Mouse (Mus musculus) liver, adult 2 months (tissue): ENCODE results near the gene Slc22a23. TPM values are rescaled to one million over a fixed set of nuclear protein-coding genes. Genes with fewer than 3 reads are reported as not detected.

ENCODE experiments used
- DNase-seq: peaks from one replicate; pipeline ENCODE4 v3.0.0-alpha.2; 2011; ENCODE audit warnings: low read depth, low spot score; ENCODE audit errors: extremely low read depth
- H3K27ac ChIP-seq: fragments of 200-500 bp; replicated peaks from 2 replicates; pipeline ENCODE4 v1.5.1; 2012; ENCODE audit warnings: low read depth, mild to moderate bottlenecking, control low read depth, inconsistent platforms, low read length; ENCODE audit not compliant: insufficient read depth
- H3K27me3 ChIP-seq: fragments of 200-500 bp; 2 replicates; pipeline ENCODE4 v1.6.1; 2012; ENCODE audit warnings: mild to moderate bottlenecking, moderate library complexity, low read length, inconsistent platforms; ENCODE audit not compliant: control insufficient read depth, insufficient read depth
- H3K36me3 ChIP-seq: fragments of 200-500 bp; 2 replicates; pipeline ENCODE4 v1.6.1; 2012; ENCODE audit warnings: low read length, inconsistent platforms; ENCODE audit not compliant: control insufficient read depth, insufficient read depth
- H3K4me1 ChIP-seq: fragments of 200-500 bp; 2 replicates; pipeline ENCODE4 v1.6.1; 2011; ENCODE audit warnings: low read length; ENCODE audit not compliant: control insufficient read depth, insufficient read depth
- H3K4me3 ChIP-seq: fragments of 200-500 bp; 2 replicates; pipeline ENCODE4 v1.5.1; 2011; ENCODE audit warnings: low read depth, mild to moderate bottlenecking, control low read depth, low read length, moderate library complexity; ENCODE audit not compliant: insufficient read depth
- H3K79me2 ChIP-seq: fragments of 200-500 bp; 2 replicates; pipeline ENCODE4 v1.6.1; 2012; ENCODE audit warnings: inconsistent platforms, mild to moderate bottlenecking, low read length, moderate library complexity; ENCODE audit not compliant: control insufficient read depth, insufficient read depth
- H3K9ac ChIP-seq: fragments of 200-500 bp; 2 replicates; pipeline ENCODE4 v1.6.1; 2012; ENCODE audit warnings: low read depth, mild to moderate bottlenecking, control low read depth, inconsistent platforms, low read length
- CTCF ChIP-seq: fragments of 200-500 bp; IDR thresholded peaks from 2 replicates; pipeline ENCODE4 v1.5.1; 2011; ENCODE audit warnings: low read depth, low read length, control low read depth
- POLR2A ChIP-seq: fragments of 200-500 bp; IDR thresholded peaks from 2 replicates; pipeline ENCODE4 v1.6.1; 2011; ENCODE audit warnings: low read length, control low read depth; ENCODE audit not compliant: insufficient read depth; ENCODE audit errors: extremely low read depth
- WGBS: fragments of 180-500 bp; shearing (Covaris S2); methylation state at CpG from one replicate; pipeline ENCODE4 v1.1.7; 2018; 5-methylcytosine and 5-hydroxymethylcytosine counted together
- polyA plus RNA-seq: library from polyadenylated mRNA; depleted of rRNA; stranded (reverse); fragments of >200 nt; gene quantifications from 2 replicates; pipeline ENCODE4 v1.2.3, GENCODE M21; 2012
- total RNA-seq: library from RNA; depleted of rRNA; stranded (reverse); fragments of >200 nt; gene quantifications from 2 replicates; pipeline ENCODE4 v1.2.3, GENCODE M21; 2014

Gene Slc22a23
- total and polyA plus RNA-seq, 2 experiments = 31.6 to 50.6 TPM

DNA sequence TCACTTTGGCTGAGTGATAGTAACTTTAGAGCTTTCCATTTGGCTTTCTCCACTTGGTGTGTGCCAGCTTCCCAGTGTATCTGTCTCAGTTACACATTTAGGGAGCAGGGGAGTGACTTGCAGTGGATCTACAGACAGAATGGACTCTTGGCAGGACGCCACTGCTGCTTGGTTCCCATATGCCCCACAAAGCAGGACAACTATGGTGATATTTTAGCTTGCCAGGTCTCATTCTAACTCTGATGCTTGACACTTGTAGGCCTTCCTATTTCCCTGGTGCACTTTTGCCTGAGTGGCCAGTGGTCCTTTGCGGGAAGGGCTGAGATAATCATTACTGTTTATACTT is 188.2 kb downstream of the Slc22a23 start:
- Histone ChIP-seq H3K4me1 (no peaks in the 10 kb centered on the region), H3K36me3 (no peaks in the 10 kb centered on the region), H3K27ac (no peak overlapping the region), H3K79me2 (no peaks in the 10 kb centered on the region), H3K27me3 (no peaks in the 10 kb centered on the region), H3K9ac (no peak overlapping the region), H3K4me3 (no peak overlapping the region)
- DNase-seq = no peak
- 83% methylated on average over 2 of the region's 2 CpGs for WGBS
- TF ChIP-seq CTCF (no peak), POLR2A (no peak)

DNA sequence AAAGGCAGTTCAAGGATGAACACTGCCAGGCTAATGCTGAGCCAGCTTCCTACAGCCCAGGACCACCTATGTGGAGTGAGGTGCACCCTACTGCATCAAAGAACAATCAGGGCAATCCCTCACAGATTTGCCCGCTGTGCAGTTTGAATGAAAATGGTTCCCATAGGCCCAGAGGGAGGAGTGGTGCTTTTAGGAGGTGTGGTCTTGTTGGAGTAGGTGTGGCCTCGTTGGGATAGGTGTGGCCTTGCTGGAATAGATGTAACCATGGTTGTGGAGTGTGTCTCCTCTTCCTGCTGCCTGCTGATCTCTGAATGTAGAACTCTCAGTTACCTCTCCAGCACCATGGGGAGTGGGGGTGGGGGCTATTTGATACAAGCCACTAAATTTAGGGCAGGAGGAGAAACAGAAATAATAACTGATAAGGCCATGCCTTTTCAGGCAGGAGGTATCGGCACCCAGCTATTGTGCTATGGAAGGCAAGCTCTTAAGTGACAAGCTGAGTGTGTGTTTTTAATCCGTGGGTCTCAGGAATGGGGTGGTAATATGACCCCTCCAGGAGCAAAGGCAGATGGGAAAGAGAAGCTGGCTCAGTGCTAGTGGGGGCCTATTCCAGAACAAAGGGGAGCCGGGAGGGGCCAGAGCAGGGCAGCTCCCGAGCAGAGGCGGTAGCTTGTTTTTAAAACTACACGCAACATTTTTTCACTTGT is 188.7 kb downstream of the Slc22a23 start:
- Histone ChIP-seq H3K4me1 (no peaks in the 10 kb centered on the region), H3K4me3 (no peak overlapping the region), H3K27ac (no peak overlapping the region), H3K79me2 (no peaks in the 10 kb centered on the region), H3K27me3 (no peaks in the 10 kb centered on the region), H3K9ac (no peak overlapping the region), H3K36me3 (no peaks in the 10 kb centered on the region)
- no peak for TF ChIP-seq POLR2A
- TF ChIP-seq CTCF = no peak
- 78% methylated on average over 8 of the region's 8 CpGs for WGBS
- peak; percentile 33 for DNase-seq

DNA sequence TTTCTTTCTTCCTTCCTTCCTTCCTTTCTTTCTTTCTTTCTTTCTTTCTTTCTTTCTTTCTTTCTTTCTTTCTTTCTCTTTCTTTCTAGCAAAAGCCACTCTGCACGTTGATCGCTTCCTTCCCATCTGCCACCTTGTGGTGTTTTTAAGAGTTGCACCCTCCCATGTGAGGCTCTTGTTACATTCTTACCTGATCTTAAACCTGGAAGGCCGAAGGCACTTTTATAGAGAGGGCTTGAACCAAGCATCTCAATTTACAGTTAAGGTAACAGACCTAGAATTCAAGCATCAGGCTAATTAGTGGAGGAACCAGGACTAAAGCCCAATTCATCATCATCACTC is 190.1 kb downstream of the Slc22a23 start:
- peak overlapping the region; percentile 3; the same call in 1 of the 2 replicates for H3K4me3 ChIP-seq
- WGBS = 34% methylated on average over 3 of the region's 3 CpGs
- no peak overlapping the region for H3K27ac ChIP-seq
- H3K36me3 ChIP-seq = no peaks in the 10 kb centered on the region
- DNase-seq = peak; percentile 65
- H3K27me3 ChIP-seq = no peaks in the 10 kb centered on the region
- H3K4me1 ChIP-seq = no peaks in the 10 kb centered on the region
- TF ChIP-seq POLR2A = no peak
- TF ChIP-seq CTCF = peak; percentile 52
- no peak overlapping the region; the same call in 1 of the 2 replicates for H3K9ac ChIP-seq
- H3K79me2 ChIP-seq = no peaks in the 10 kb centered on the region

DNA sequence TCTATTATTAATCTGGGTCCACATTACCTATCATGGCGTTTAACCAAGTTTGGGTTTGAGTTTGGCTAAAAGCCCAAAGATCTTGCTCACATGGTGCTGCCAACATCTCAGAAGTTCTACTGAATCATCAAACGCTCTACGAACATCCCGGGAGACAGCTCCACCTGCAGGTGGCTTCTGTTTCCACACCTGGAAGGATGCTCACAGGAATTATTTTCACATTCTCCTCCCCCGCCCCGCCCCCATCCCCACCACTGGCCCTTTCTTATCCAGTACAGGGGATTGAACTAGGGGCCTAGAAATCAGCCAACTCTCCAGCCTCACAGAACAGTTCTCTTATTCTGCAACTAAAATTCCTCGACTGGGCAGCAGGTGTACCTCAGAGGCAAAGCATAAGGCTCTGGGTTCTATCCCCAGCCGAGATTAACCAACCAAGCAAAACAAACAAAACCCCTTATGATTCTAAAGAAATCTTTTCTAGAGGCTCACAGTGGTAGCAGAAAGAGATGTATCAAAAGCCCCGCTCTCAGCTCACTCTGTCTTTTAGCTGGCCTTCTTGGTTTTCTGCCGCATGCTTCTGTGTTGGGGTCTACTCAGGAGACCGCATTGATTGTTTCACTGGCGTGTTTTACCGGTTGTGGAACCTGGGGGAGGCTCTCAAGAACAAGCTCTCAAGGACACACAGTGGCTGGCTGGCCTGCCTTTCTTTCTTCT is 190.6 kb downstream of the Slc22a23 start:
- H3K4me1 ChIP-seq = no peaks in the 10 kb centered on the region
- peak; percentile 79 for DNase-seq
- WGBS = 26% methylated on average over 13 of the region's 13 CpGs
- no peaks in the 10 kb centered on the region for H3K79me2 ChIP-seq
- H3K27me3 ChIP-seq = no peaks in the 10 kb centered on the region
- no peak overlapping the region for H3K27ac ChIP-seq
- peak; percentile 67 for TF ChIP-seq CTCF
- no peak for TF ChIP-seq POLR2A
- H3K36me3 ChIP-seq = no peaks in the 10 kb centered on the region
- H3K4me3 ChIP-seq = peak overlapping the region; percentile 3; the same call in 1 of the 2 replicates
- no peak overlapping the region; the same call in 1 of the 2 replicates for H3K9ac ChIP-seq

DNA sequence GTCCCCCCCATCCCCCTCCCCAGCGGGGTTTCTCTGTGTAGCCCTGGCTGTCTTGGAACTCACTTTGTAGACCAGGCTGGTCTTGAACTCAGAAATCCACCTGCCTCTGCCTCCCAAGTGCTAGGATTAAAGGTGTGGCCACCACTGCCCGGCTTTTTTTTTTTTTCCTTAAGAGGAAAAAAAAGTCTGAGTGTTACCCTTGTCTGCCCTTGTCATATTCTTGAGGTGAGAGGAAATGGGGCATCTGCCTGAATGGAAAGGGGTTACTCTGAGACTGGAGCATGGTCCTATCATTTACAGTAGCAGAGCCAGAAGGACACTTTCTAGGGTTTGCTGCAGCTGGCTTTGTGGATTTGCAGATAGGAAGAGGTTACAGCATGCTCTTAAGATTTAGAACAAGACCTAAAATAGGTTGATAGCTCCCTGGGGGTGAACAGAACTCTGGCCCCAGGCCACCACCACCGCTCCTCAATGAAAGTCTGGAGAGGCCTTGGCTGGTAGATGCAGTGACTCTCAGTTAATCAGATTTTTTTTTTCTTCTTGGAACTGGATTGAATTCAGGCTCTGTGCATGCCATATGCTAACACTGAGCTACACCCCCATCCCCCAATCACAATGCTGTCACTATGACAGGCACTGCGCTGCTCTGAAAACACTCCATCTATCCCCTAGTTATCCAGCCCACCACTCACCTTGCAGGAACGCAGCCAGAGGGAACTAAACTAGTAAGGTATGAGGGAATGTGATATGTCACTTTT is 191.5 kb downstream of the Slc22a23 start:
- WGBS = 90% methylated on average over 4 of the region's 5 CpGs
- H3K79me2 ChIP-seq = no peaks in the 10 kb centered on the region
- H3K27ac ChIP-seq = no peak overlapping the region
- no peak for DNase-seq
- no peaks in the 10 kb centered on the region for H3K27me3 ChIP-seq
- H3K9ac ChIP-seq = no peak overlapping the region
- H3K4me1 ChIP-seq = no peaks in the 10 kb centered on the region; the same call in 1 of the 2 replicates
- no peak for TF ChIP-seq POLR2A
- TF ChIP-seq CTCF = no peak
- no peak overlapping the region for H3K4me3 ChIP-seq
- H3K36me3 ChIP-seq = no peaks in the 10 kb centered on the region
